Mouse (Mus musculus) embryo, embryonic 10 days (tissue): ENCODE data around the gene Gpn1.

Experiments used
- DNase-seq: peaks from one replicate; pipeline ENCODE4 v3.0.0-alpha.2; 2015; ENCODE audit warnings: low spot score

Gene Gpn1

GRCm38 (mm10) chr5:31559401-31559800 lies 64.9 kb downstream of the Gpn1 start:
- no peak for DNase-seq

- no peak for DNase-seq
Observed at GRCm38 (mm10) chr5:31560352-31560751, 65.8 kb downstream of the Gpn1 start.

- no peak for DNase-seq
Observed at GRCm38 (mm10) chr5:31562036-31562666, 67.6 kb downstream of the Gpn1 start.
